Mouse (Mus musculus): ENCODE measurements at regions not wholly inside any gene's neighbourhood (a gene's known extent, or its start where the extent isn't known, plus 50 kb on each side); places are given as distances from the start of the nearest gene placed in this dataset.

DNA sequence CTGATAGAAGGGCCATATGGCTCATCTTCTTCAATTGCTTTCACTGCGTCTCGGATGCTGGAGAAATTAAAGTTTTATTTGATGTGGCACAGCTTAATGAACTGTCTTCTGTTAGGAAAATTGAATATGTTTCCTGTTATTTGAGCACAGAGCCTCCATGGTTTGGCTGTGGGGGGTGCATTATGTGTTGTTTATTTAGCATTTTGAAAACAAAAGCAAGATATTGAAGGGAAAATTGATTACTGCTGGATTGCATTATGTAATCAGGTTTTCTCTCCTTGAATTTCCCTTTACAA is 268.8 kb downstream of the Meis1 start:
- TF ChIP-seq POLR2A (IDR thresholded peaks at IDR 0.05; ENCODE audit: low read depth, low read length) (no peak), CTCF (IDR thresholded peaks at IDR 0.05; ENCODE audit: extremely low read depth, insufficient read length, insufficient replicate concordance, low read depth, low read length) (no peak)
